8 mouse cellular contexts compared by ENCODE assay signal in the genomic region with DNA sequence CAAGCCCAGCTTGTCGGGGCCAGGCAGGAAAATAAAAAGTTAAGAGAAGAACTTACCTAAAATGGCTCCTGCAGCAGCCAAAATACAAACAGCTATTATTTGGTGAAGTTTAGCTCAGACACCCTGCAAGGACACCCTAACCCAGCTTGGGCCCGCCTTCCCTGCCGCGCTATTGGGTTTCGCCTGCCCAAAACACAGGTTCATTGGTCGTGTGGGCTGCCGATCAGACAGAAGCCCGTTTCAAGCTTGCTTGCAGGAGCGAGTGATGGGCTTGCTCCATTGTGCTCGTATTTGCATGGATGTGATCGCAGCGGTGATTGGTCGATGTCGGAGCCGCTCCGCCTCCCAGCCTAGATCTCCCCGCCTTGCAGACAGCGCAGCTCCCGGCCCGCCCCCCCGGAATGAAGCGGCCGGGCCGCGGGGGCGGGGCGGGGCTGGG. TPM values are rescaled to one million over a fixed set of nuclear protein-coding genes. Genes with fewer than 3 reads are reported as not detected.
A peak's percentile ranks its signal among the peaks of the same experiment; 100 is the strongest.
DNase-seq lines count a peak whose midpoint lies in the region; ATAC-seq and TF ChIP-seq lines count a peak whose summit lies in the region.

A gene (minus strand): TSS at position 143 of the 439 bp plus-strand sequence.

- TF ChIP-seq EP300 in CH12.LX (IDR thresholded peaks at IDR 0.05; ENCODE audit: low read length) = no peak

- H3K79me2 ChIP-seq in CH12.LX (replicated peaks; ENCODE audit: control insufficient read depth, extremely low read depth, insufficient read depth, poor library complexity, severe bottlenecking) = peaks cover 43% of the 10 kb centered on the region

- ATAC-seq in forebrain, embryonic 11.5 days (replicated peaks; ENCODE audit: low FRiP score) = peak; percentile 100
- peak; percentile 99 for ATAC-seq in heart, embryonic 16.5 days (replicated peaks; ENCODE audit: extremely low read depth, insufficient read depth, low FRiP score)
- ATAC-seq in liver, embryonic 15.5 days (ENCODE audit: insufficient read depth) = peak; percentile 99
- peak; percentile 99 for ATAC-seq in neural tube, embryonic 12.5 days (ENCODE audit: low FRiP score, low read depth)

- peak within 1 kb of the TSS; percentile 95 for H3K9ac ChIP-seq in CH12.LX (ENCODE audit: insufficient read depth, low read depth)
- H3K9ac ChIP-seq in forebrain, embryonic 11.5 days (ENCODE audit: low read length) = peak within 1 kb of the TSS; percentile 95
- peak within 1 kb of the TSS; percentile 98 for H3K9ac ChIP-seq in heart, embryonic 16.5 days (ENCODE audit: low read length)
- H3K9ac ChIP-seq in liver, embryonic 15.5 days = peak within 1 kb of the TSS; percentile 86
- peak within 1 kb of the TSS; percentile 97 for H3K9ac ChIP-seq in neural tube, embryonic 12.5 days

- dilution Hi-C loops in CH12.LX (cut with MboI; ENCODE audit: extremely low pct_ligation_motif_present, extremely low pct_unique_long_range_greater_than_20kb, low sequenced_read_pairs) = no loop called here

- DNase-seq in CH12.LX (ENCODE audit: extremely low read depth) = peak; percentile 99
- peak; percentile 98 for DNase-seq in c-Kit-positive CD71-positive TER-119-negative erythroid progenitor cells, embryonic 14.5 days (ENCODE audit: low read depth)
- DNase-seq in forebrain, embryonic 11.5 days (ENCODE audit: low spot score) = peak; percentile 98
- peak; percentile 99 for DNase-seq in kidney, postnatal 36 days
- DNase-seq in telencephalon, adult 2 months (ENCODE audit: low read depth, low spot score) = peak; percentile 100

- H3K36me3 ChIP-seq in CH12.LX (replicated peaks in 1 of 2; ENCODE audit: control insufficient read depth in 1 of 2, insufficient read depth in 1 of 2, low read length in 1 of 2) = peaks cover 0 to 5% of the 10 kb centered on the region in 2 experiments
- no peaks in the 10 kb centered on the region for H3K36me3 ChIP-seq in forebrain, embryonic 11.5 days (ENCODE audit: control insufficient read depth, insufficient read depth, low read length)
- no peaks in the 10 kb centered on the region for H3K36me3 ChIP-seq in heart, embryonic 16.5 days (ENCODE audit: control insufficient read depth, insufficient read depth)
- no peaks in the 10 kb centered on the region for H3K36me3 ChIP-seq in liver, embryonic 15.5 days (replicated peaks)
- no peaks in the 10 kb centered on the region for H3K36me3 ChIP-seq in neural tube, embryonic 12.5 days

- in situ Hi-C loops in CH12.LX (cut with MboI; ENCODE audit: low pct_ligation_motif_present, low pct_unique_long_range_greater_than_20kb, low sequenced_read_pairs) = no loop called here

- peak; percentile 58 for TF ChIP-seq POLR2A in CH12.LX (IDR thresholded peaks at IDR 0.05; ENCODE audit: low read depth, low read length)

- WGBS in forebrain, embryonic 11.5 days = 0% methylated on average over 24 of the region's 27 CpGs
- under 1% methylated on average over 27 of the region's 27 CpGs for WGBS in heart, embryonic 16.5 days
- WGBS in liver, embryonic 15.5 days (ENCODE audit: insufficient replicate concordance) = under 1% methylated on average over 27 of the region's 27 CpGs
- 1% methylated on average over 27 of the region's 27 CpGs for WGBS in neural tube, embryonic 12.5 days

- peak within 1 kb of the TSS; percentile 50 for H3K27ac ChIP-seq in CH12.LX (ENCODE audit: insufficient read depth, low read depth)
- H3K27ac ChIP-seq in forebrain, embryonic 11.5 days (ENCODE audit: low read depth, low read length) = peak within 1 kb of the TSS; percentile 97
- peak within 1 kb of the TSS; percentile 98 for H3K27ac ChIP-seq in heart, embryonic 16.5 days (ENCODE audit: low read length)
- peak within 1 kb of the TSS; percentile 89 for H3K27ac ChIP-seq in liver, embryonic 15.5 days (replicated peaks)
- H3K27ac ChIP-seq in neural tube, embryonic 12.5 days = peak within 1 kb of the TSS; percentile 96

- peaks cover 3 to 34% of the 10 kb centered on the region in 2 experiments for H3K4me1 ChIP-seq in CH12.LX (ENCODE audit: control insufficient read depth in 1 of 2, insufficient read depth in 2 of 2)
- peaks cover 5% of the 10 kb centered on the region; the same call in 1 of the 2 replicates for H3K4me1 ChIP-seq in forebrain, embryonic 11.5 days (replicated peaks; ENCODE audit: control insufficient read depth, insufficient read depth, low read length)
- H3K4me1 ChIP-seq in heart, embryonic 16.5 days (ENCODE audit: control insufficient read depth, insufficient read depth, low read length) = peaks cover 18% of the 10 kb centered on the region
- peaks cover 25% of the 10 kb centered on the region for H3K4me1 ChIP-seq in liver, embryonic 15.5 days (replicated peaks)
- peaks cover 19% of the 10 kb centered on the region for H3K4me1 ChIP-seq in neural tube, embryonic 12.5 days

- no peaks in the 10 kb centered on the region for H3K9me3 ChIP-seq in CH12.LX (replicated peaks; ENCODE audit: low read length)
- H3K9me3 ChIP-seq in forebrain, embryonic 11.5 days (ENCODE audit: control insufficient read depth, low read length) = no peaks in the 10 kb centered on the region
- H3K9me3 ChIP-seq in heart, embryonic 16.5 days (replicated peaks; ENCODE audit: control insufficient read depth, low read length) = no peaks in the 10 kb centered on the region
- H3K9me3 ChIP-seq in liver, embryonic 15.5 days (replicated peaks) = no peaks in the 10 kb centered on the region
- no peaks in the 10 kb centered on the region for H3K9me3 ChIP-seq in neural tube, embryonic 12.5 days

- TF ChIP-seq RAD21 in CH12.LX (IDR thresholded peaks at IDR 0.05; ENCODE audit: low read depth, low read length) = no peak

- H3K4me3 ChIP-seq in CH12.LX (replicated peaks in 1 of 3; ENCODE audit: low read depth in 2 of 3, low read length in 2 of 3, poor library complexity in 1 of 3) = peak within 1 kb of the TSS; percentile 65 to 94 (median 77)
- peak within 1 kb of the TSS; percentile 99 for H3K4me3 ChIP-seq in forebrain, embryonic 11.5 days (ENCODE audit: low read depth, low read length)
- peak within 1 kb of the TSS; percentile 96 for H3K4me3 ChIP-seq in heart, embryonic 16.5 days (ENCODE audit: low read length)
- peak within 1 kb of the TSS; percentile 94 for H3K4me3 ChIP-seq in liver, embryonic 15.5 days (replicated peaks)
- peak within 1 kb of the TSS; percentile 98 for H3K4me3 ChIP-seq in neural tube, embryonic 12.5 days

- TF ChIP-seq CTCF in CH12.LX (conservative IDR thresholded peaks at IDR 0.05 in 1 of 2, IDR thresholded peaks at IDR 0.05 in 1 of 2; ENCODE audit: low read depth in 2 of 2, low read length in 2 of 2) = no peak

- H3K27me3 ChIP-seq in CH12.LX (replicated peaks) = peaks cover 30% of the 10 kb centered on the region
- H3K27me3 ChIP-seq in forebrain, embryonic 11.5 days (ENCODE audit: control insufficient read depth, insufficient read depth, low read length) = no peaks in the 10 kb centered on the region
- H3K27me3 ChIP-seq in heart, embryonic 16.5 days (ENCODE audit: control insufficient read depth, insufficient read depth, low read length) = no peaks in the 10 kb centered on the region
- no peaks in the 10 kb centered on the region for H3K27me3 ChIP-seq in liver, embryonic 15.5 days
- no peaks in the 10 kb centered on the region for H3K27me3 ChIP-seq in neural tube, embryonic 12.5 days (replicated peaks)

- H3K4me2 ChIP-seq in CH12.LX (ENCODE audit: insufficient read depth, low read depth, poor library complexity, severe bottlenecking) = peak within 1 kb of the TSS; percentile 97
- H3K4me2 ChIP-seq in forebrain, embryonic 11.5 days (ENCODE audit: low read depth, low read length, severe bottlenecking) = peak within 1 kb of the TSS; percentile 79
- peak within 1 kb of the TSS; percentile 91 for H3K4me2 ChIP-seq in heart, embryonic 16.5 days (ENCODE audit: low read depth, low read length)
- H3K4me2 ChIP-seq in liver, embryonic 15.5 days = peak within 1 kb of the TSS; percentile 93
- peak within 1 kb of the TSS; percentile 73 for H3K4me2 ChIP-seq in neural tube, embryonic 12.5 days (replicated peaks)

TF ChIP-seq in CH12.LX, 34 proteins besides CTCF, POLR2A, EP300 and RAD21:
- TF ChIP-seq HCFC1 (IDR thresholded peaks at IDR 0.05; ENCODE audit: low read depth, low read length) = peak; percentile 78
- peak; percentile 60; the same call in 1 of the 2 replicates for TF ChIP-seq TBP (conservative IDR thresholded peaks at IDR 0.05; ENCODE audit: low read depth, low read length)
- peak; percentile 96 for TF ChIP-seq CHD2 (IDR thresholded peaks at IDR 0.05; ENCODE audit: low read length)
- TF ChIP-seq MXI1 (IDR thresholded peaks at IDR 0.05; ENCODE audit: low read depth, low read length) = no peak
- TF ChIP-seq JUND (conservative IDR thresholded peaks at IDR 0.05; ENCODE audit: low read depth, low read length) = no peak
- peak; percentile 80; the same call in 1 of the 2 replicates for TF ChIP-seq MAZ (IDR thresholded peaks at IDR 0.05; ENCODE audit: low read depth, low read length)
- no peak for TF ChIP-seq ELF1 (IDR thresholded peaks at IDR 0.05; ENCODE audit: low read depth, low read length)
- peak; percentile 26; the same call in 1 of the 2 replicates for TF ChIP-seq TCF12 (IDR thresholded peaks at IDR 0.05; ENCODE audit: low read depth, low read length)
- peak; percentile 43; the same call in 1 of the 2 replicates for TF ChIP-seq NRF1 (IDR thresholded peaks at IDR 0.05; ENCODE audit: low read depth, low read length)
- TF ChIP-seq NELFE (IDR thresholded peaks at IDR 0.05; ENCODE audit: low read depth, low read length) = no peak
- no peak for TF ChIP-seq KAT2A (IDR thresholded peaks at IDR 0.05; ENCODE audit: insufficient replicate concordance, low read length)
- no peak for TF ChIP-seq SMC3 (IDR thresholded peaks at IDR 0.05; ENCODE audit: low read depth, low read length)

RNA-seq across cellular contexts. Expression of the gene that starts here (rescaled TPM):
- total RNA-seq in CH12.LX (2012; rRNA removed) = 17.1 and 19.7 TPM in 2 replicates
- 9.4 and 10.8 TPM in 2 replicates for total RNA-seq in CH12.LX (2014; rRNA removed)
- 12.9 and 14.0 TPM in 2 replicates for polyA plus RNA-seq in CH12.LX (2012; ENCODE audit: insufficient read length, low read depth)
- polyA plus RNA-seq in forebrain, embryonic 11.5 days (2014; fragmentation: Nextera tagmentation; extraction: Ambion mirVana) = 39.8 and 45.2 TPM in 2 replicates
- 18.4 and 18.8 TPM in 2 replicates for polyA plus RNA-seq in heart, embryonic 16.5 days (2015; fragmentation: Nextera tagmentation; extraction: Ambion mirVana)
- polyA plus RNA-seq in liver, embryonic 15.5 days (2015; fragmentation: Nextera tagmentation; extraction: Ambion mirVana) = 3.5 and 3.7 TPM in 2 replicates
- polyA plus RNA-seq in neural tube, embryonic 12.5 days (2016; fragmentation: Nextera tagmentation; extraction: Ambion mirVana) = 37.7 and 42.1 TPM in 2 replicates

Comparison
In these comparisons a context has a peak if more than half of its experiments do, and no peak if none do; other contexts are left out.
1. Peak in every context shown above with its lines: DNase-seq, ATAC-seq, H3K4me3 ChIP-seq and H3K27ac ChIP-seq.